Mouse (Mus musculus): Measurements from ENCODE around the gene Gm42957. TPM values are rescaled to one million over a fixed set of nuclear protein-coding genes. Genes with fewer than 3 reads are reported as not detected.
"Not testable (repeated sequence)": the region's sequence is repeated elsewhere in the genome, so short reads cannot be mapped to it uniquely, and the experiment has no call there.

The Gm42957 gene
- polyA plus RNA-seq, 1 experiment from 2014 or later, result not detected

GRCm38 (mm10) chr3:96662731-96663316 lies 27.6 kb downstream of the Gm42957 start:
- peaks cover 7% of the 10 kb centered on the region for H3K4me1 ChIP-seq (ENCODE audit: insufficient read depth)
- no peak for DNase-seq
- no peak overlapping the region for H3K4me2 ChIP-seq (ENCODE audit: low read depth, low read length)
- no peaks in the 10 kb centered on the region for H3K27me3 ChIP-seq (ENCODE audit: insufficient read depth, low read length)
- no peaks in the 10 kb centered on the region for H3K9me3 ChIP-seq (ENCODE audit: low read length)
- WGBS (ENCODE audit: insufficient replicate concordance), result 68% methylated on average over 8 of the region's 8 CpGs
- H3K9ac ChIP-seq (replicated peaks), result no peak overlapping the region
- TF ChIP-seq EP300 (IDR thresholded peaks at IDR 0.05; ENCODE audit: low read depth), result no peak
- no peak for TF ChIP-seq CTCF (IDR thresholded peaks at IDR 0.05; ENCODE audit: low read depth)
- no peak overlapping the region for H3K27ac ChIP-seq (ENCODE audit: low read depth)
- no peak for ATAC-seq
- no peak overlapping the region for H3K4me3 ChIP-seq (ENCODE audit: low read depth, low read length)
- H3K36me3 ChIP-seq (replicated peaks; ENCODE audit: insufficient read depth, low read length), result no peaks in the 10 kb centered on the region

- 6% methylated on average over 15 of the region's 18 CpGs for WGBS (ENCODE audit: insufficient replicate concordance)
- H3K27ac ChIP-seq (ENCODE audit: low read depth), result no peak overlapping the region
- no peaks in the 10 kb centered on the region for H3K9me3 ChIP-seq (ENCODE audit: low read length)
- peak; percentile 73 for TF ChIP-seq CTCF (IDR thresholded peaks at IDR 0.05; ENCODE audit: low read depth)
- no peak for TF ChIP-seq EP300 (IDR thresholded peaks at IDR 0.05; ENCODE audit: low read depth)
- H3K4me2 ChIP-seq (ENCODE audit: low read depth, low read length), result peak overlapping the region; percentile 51
- H3K4me1 ChIP-seq (ENCODE audit: insufficient read depth), result peaks cover 7% of the 10 kb centered on the region
- no peaks in the 10 kb centered on the region for H3K36me3 ChIP-seq (replicated peaks; ENCODE audit: insufficient read depth, low read length)
- DNase-seq (peak; percentile 83), ATAC-seq (peak; percentile 78)
- H3K4me3 ChIP-seq (ENCODE audit: low read depth, low read length), result no peak overlapping the region
- H3K27me3 ChIP-seq (ENCODE audit: insufficient read depth, low read length), result no peaks in the 10 kb centered on the region
- no peak overlapping the region; the same call in 1 of the 2 replicates for H3K9ac ChIP-seq (replicated peaks)
Observed at GRCm38 (mm10) chr3:96663432-96664239, 28.4 kb downstream of the Gm42957 start.

GRCm38 (mm10) chr3:96665732-96666363 lies 30.6 kb downstream of the Gm42957 start:
- DNase-seq; H3K9ac ChIP-seq (replicated peaks); H3K4me2 ChIP-seq (ENCODE audit: low read depth, low read length); H3K27ac ChIP-seq (ENCODE audit: low read depth); ATAC-seq; H3K4me3 ChIP-seq (ENCODE audit: low read depth, low read length); H3K9me3 ChIP-seq (ENCODE audit: low read length); H3K36me3 ChIP-seq (replicated peaks; ENCODE audit: insufficient read depth, low read length): not testable (repeated sequence)
- WGBS (ENCODE audit: insufficient replicate concordance), result 82% methylated on average over 7 of the region's 7 CpGs
- Histone ChIP-seq H3K4me1 (ENCODE audit: insufficient read depth) (peaks cover 12% of the 10 kb centered on the region), H3K27me3 (ENCODE audit: insufficient read depth, low read length) (peaks cover 11% of the 10 kb centered on the region; the same call in 1 of the 2 replicates)

GRCm38 (mm10) chr3:96666916-96667315 lies 31.6 kb downstream of the Gm42957 start:
- Histone ChIP-seq H3K27me3 (ENCODE audit: insufficient read depth, low read length) (peaks cover 19% of the 10 kb centered on the region), H3K4me1 (ENCODE audit: insufficient read depth) (peaks cover 12% of the 10 kb centered on the region), H3K4me3 (ENCODE audit: low read depth, low read length) (no peak overlapping the region), H3K9ac (replicated peaks) (no peak overlapping the region), H3K4me2 (ENCODE audit: low read depth, low read length) (no peak overlapping the region), H3K9me3 (ENCODE audit: low read length) (no peaks in the 10 kb centered on the region), H3K36me3 (replicated peaks; ENCODE audit: insufficient read depth, low read length) (no peaks in the 10 kb centered on the region), H3K27ac (ENCODE audit: low read depth) (no peak overlapping the region)
- TF ChIP-seq EP300 (IDR thresholded peaks at IDR 0.05; ENCODE audit: low read depth), result no peak
- no peak for TF ChIP-seq CTCF (IDR thresholded peaks at IDR 0.05; ENCODE audit: low read depth)
- WGBS (ENCODE audit: insufficient replicate concordance), result 85% methylated on average over 5 of the region's 5 CpGs
- ATAC-seq (no peak), DNase-seq (no peak)

- ATAC-seq (no peak), DNase-seq (peak; percentile 30)
- Histone ChIP-seq H3K27me3 (ENCODE audit: insufficient read depth, low read length) (peaks cover 19% of the 10 kb centered on the region), H3K4me3 (ENCODE audit: low read depth, low read length) (no peak overlapping the region), H3K4me1 (ENCODE audit: insufficient read depth) (peaks cover 12% of the 10 kb centered on the region), H3K27ac (ENCODE audit: low read depth) (no peak overlapping the region), H3K9me3 (ENCODE audit: low read length) (no peaks in the 10 kb centered on the region), H3K9ac (replicated peaks) (no peak overlapping the region), H3K4me2 (ENCODE audit: low read depth, low read length) (no peak overlapping the region), H3K36me3 (replicated peaks; ENCODE audit: insufficient read depth, low read length) (no peaks in the 10 kb centered on the region)
- peak; percentile 72 for TF ChIP-seq CTCF (IDR thresholded peaks at IDR 0.05; ENCODE audit: low read depth)
- no peak for TF ChIP-seq EP300 (IDR thresholded peaks at IDR 0.05; ENCODE audit: low read depth)
- WGBS (ENCODE audit: insufficient replicate concordance), result 27% methylated on average over 1 of the region's 1 CpGs
Observed at GRCm38 (mm10) chr3:96667316-96667715, 32.0 kb downstream of the Gm42957 start.

- Histone ChIP-seq H3K36me3 (replicated peaks; ENCODE audit: insufficient read depth, low read length) (no peaks in the 10 kb centered on the region), H3K9me3 (ENCODE audit: low read length) (no peaks in the 10 kb centered on the region), H3K27ac (ENCODE audit: low read depth) (no peak overlapping the region), H3K4me1 (ENCODE audit: insufficient read depth) (peaks cover 12% of the 10 kb centered on the region), H3K4me2 (ENCODE audit: low read depth, low read length) (no peak overlapping the region), H3K9ac (replicated peaks) (no peak overlapping the region), H3K27me3 (ENCODE audit: insufficient read depth, low read length) (peaks cover 19% of the 10 kb centered on the region), H3K4me3 (ENCODE audit: low read depth, low read length) (no peak overlapping the region)
- no peak for ATAC-seq
- no peak for DNase-seq
- TF ChIP-seq EP300 (IDR thresholded peaks at IDR 0.05; ENCODE audit: low read depth) (no peak), CTCF (IDR thresholded peaks at IDR 0.05; ENCODE audit: low read depth) (no peak)
- WGBS (ENCODE audit: insufficient replicate concordance), result 92% methylated on average over 5 of the region's 5 CpGs
Observed at GRCm38 (mm10) chr3:96668424-96669067, 33.3 kb downstream of the Gm42957 start.

Data from liver, postnatal 0 days (tissue).